Mouse (Mus musculus): ENCODE results near the gene Elmod1.

Gene Elmod1

DNA sequence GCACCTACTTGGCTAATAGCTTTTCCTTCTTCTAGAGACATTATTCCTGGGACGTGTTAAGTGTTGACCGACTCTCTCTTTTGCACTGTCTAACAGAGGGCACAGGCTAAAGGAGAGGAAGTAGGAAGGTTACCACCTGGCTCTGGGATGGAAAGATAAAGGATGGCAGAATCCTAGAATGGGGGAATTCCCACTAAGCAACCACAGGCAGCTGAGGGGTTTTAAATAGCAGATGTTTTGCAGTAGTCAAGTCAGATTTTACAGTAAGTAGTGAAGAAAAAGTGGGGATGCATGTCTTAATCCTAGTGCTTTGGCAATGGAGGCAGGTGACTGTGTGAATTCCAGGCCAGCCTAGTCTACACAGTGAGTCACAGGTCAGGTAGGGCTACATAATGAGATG is 64.3 kb downstream of the Elmod1 start:
- in situ Hi-C loops (cut with MboI, MseI): no loop called here

DNA sequence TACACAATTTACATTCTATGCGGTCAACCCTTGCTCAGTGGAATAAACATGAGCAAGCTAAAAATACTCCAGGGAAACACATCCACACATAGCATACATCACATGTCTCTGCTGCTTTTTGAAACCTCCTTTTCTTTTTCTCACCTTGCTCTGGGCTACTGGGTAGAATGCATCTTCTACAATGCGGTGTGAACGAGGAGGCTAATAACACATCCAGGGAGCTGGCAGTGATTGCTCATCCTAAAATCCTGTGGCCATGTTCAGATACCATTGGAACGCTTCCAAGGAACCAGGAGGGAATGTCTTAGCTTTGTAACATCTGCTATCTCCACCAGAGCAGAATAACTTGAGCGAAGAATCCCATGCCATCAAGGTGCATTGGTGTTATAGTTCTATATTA is 64.8 kb downstream of the Elmod1 start:
- in situ Hi-C loops (cut with MboI, MseI): no loop called here

GRCm38 (mm10) chr9:53906798-53907197 is 68.3 kb downstream of the Elmod1 start:
- in situ Hi-C loops (cut with MboI, MseI): no loop called here

- in situ Hi-C loops (cut with MboI, MseI): no loop called here
Observed at GRCm38 (mm10) chr9:53905418-53905817, 69.7 kb downstream of the Elmod1 start.

DNA sequence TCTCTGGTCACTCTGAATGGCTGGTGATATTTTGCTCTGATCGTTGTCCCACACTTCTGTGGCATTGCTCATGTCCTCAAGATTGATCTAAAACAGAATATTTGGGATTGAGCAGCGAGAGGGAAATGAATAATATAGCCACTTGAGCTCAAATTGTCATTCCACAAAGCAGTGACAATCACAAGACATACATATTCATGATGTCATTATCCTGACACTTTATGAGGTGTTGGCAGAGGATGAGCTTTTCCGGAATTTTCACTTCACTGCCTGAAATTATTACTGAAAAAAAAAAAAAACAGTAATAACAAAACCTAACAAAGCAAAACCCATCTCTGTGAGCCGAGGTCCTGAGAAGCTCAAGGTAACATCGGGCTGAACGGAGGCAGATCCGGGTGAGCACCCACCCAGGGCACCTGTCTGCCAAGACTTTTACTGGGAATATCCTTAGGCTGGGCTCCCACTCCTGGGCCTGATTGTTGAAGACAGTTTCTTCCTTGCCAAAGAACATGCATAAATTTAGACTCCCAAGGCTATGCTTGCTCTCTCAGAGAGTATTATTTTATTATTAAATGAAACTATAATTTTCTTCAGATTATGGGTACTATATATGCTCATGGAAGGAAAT is 71.8 kb downstream of the Elmod1 start:
- in situ Hi-C loops (cut with MboI, MseI): no loop called here

DNA sequence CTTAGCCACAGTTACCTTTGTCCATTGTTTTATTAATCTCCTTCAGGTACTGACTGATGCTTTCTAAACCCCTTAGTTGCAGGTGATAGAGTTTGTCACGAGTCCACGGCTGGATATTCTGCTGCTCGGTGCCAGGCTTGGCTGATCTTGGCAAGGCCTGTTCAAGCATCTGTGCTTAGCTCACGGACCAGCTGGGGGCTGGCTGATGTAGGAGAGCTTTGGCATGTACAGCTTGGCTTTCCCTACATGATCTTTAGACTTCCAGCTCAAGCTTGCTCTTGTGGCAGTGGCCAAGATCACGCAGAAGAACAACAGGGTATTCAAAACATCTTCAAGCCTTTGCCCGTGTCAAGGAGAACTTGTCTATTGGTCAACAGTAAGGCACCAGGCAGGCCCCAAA is 75.3 kb downstream of the Elmod1 start:
- in situ Hi-C loops (cut with MboI, MseI): no loop called here

- in situ Hi-C loops (cut with MboI, MseI): no loop called here
Observed at GRCm38 (mm10) chr9:53895827-53896226, 79.3 kb downstream of the Elmod1 start.

DNA sequence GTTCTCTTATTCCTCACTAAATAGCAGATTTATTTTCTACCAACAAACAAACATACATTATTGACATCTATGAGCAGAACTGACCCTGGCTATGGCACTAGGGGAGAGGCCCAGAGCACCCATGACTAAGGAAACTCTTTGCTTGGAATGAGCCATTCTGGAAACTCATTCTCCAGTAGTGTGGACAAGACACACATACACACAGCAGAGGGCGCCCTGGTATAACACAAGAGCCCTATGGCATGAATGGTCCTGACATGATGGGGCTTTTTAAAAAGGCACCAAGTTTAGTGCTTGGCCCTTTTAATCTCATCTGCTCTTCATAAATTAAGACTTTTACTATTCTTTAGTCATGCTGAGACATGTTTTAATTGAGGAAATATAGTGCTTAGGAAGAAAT is 85.0 kb downstream of the Elmod1 start:
- in situ Hi-C loops (cut with MboI, MseI): no loop called here

DNA sequence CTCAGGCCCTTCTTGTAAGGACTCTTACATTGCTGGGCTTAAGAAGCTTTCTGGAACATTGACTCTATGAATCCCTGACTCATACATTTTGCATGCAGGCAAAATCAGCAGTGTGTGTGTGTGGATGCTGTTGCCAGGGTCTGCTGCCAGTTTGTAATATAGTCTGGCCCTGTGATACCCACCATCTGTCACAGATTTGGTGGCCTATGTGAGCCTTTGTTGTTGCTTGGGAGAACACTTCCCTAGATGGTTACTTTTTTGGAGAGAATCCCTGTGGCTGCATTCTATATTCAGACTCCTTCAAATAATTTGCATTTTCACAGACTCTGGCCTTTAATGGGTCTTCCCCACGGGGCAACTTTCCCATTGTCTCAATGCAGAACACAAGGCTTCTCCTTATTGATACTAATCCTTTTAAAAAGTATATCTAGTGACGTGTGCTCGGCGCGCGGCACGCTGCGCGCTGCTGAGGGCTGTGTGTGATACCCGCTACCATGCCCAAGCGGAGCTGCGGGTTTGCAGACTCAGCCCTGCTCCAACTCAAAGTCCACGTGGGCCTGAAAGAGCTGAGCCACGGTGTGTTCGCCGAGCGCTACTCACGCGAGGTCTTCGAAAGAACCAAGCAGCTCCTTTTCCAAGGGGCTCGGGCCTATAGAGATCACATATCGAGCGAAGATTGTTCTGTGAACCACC is 91.4 kb downstream of the Elmod1 start:
- in situ Hi-C loops (cut with MboI, MseI): no loop called here

GRCm38 (mm10) chr9:53877423-53877822 is 97.7 kb downstream of the Elmod1 start:
- in situ Hi-C loops (cut with MboI, MseI): no loop called here

DNA sequence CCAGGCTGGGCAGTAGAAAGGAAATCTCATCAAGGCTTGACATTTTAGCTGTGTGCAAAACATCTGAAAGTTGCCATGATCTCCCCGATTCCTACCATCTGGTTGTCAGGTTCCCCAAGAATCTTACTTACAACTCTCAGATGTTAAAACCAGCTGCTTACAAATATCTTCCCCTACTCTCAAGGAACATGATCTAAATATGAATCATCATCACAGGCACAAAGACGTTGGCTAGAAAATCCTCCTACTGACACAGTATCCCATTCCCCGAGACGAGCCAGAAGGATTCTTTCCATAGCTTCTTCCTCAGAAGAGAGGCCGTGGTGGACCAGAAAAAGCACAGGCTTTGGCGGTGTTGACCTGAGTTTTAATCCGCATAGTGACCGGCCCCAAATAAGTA is 101.9 kb downstream of the Elmod1 start:
- in situ Hi-C loops (cut with MboI, MseI): no loop called here
